Mouse (Mus musculus) liver, embryonic 11.5 days (tissue): ENCODE measurements around the gene Gm49333. TPM values are rescaled to one million over a fixed set of nuclear protein-coding genes. Genes with fewer than 3 reads are reported as not detected.
A peak's percentile ranks its signal among the peaks of the same experiment; 100 is the strongest.

Source experiments
- ATAC-seq: fragments of 200-750 bp; cut with Nextera tagmentation; replicated peaks from 2 replicates; pipeline ENCODE4 v1.8.0; 2017; ENCODE audit warnings: moderate number of reproducible peaks, mild to moderate bottlenecking, moderate TSS enrichment, moderate library complexity; ENCODE audit not compliant: low FRiP score
- DNase-seq: peaks from one replicate; pipeline ENCODE4 v3.0.0-alpha.2; 2017; ENCODE audit warnings: low spot score
- H3K27ac ChIP-seq: fragments of 300-500 bp; sonication (generic); 2 replicates; pipeline ENCODE4 v1.5.1; 2014; ENCODE audit warnings: mild to moderate bottlenecking, low read depth, low read length, control low read depth
- H3K27me3 ChIP-seq: fragments of 300-500 bp; sonication (generic); replicated peaks from 2 replicates; pipeline ENCODE4 v1.6.1; 2014; ENCODE audit warnings: low read length, mixed read lengths; ENCODE audit not compliant: control insufficient read depth, insufficient read depth
- H3K36me3 ChIP-seq: fragments of 300-500 bp; sonication (generic); 2 replicates; pipeline ENCODE4 v1.6.1; 2014; ENCODE audit warnings: mild to moderate bottlenecking, low read length, moderate library complexity, mixed read lengths; ENCODE audit not compliant: control insufficient read depth, insufficient read depth
- H3K4me1 ChIP-seq: fragments of 300-500 bp; sonication (generic); replicated peaks from 2 replicates; pipeline ENCODE4 v1.6.1; 2014; ENCODE audit warnings: low read length, mixed read lengths; ENCODE audit not compliant: control insufficient read depth, insufficient read depth
- H3K4me2 ChIP-seq: fragments of 300-500 bp; sonication (generic); 2 replicates; pipeline ENCODE4 v1.6.1; 2014; ENCODE audit warnings: mild to moderate bottlenecking, control low read depth, moderate library complexity
- H3K4me3 ChIP-seq: fragments of 300-500 bp; sonication (generic); 2 replicates; pipeline ENCODE4 v1.5.1; 2014; ENCODE audit warnings: low read depth, low read length, control low read depth
- H3K9ac ChIP-seq: fragments of 300-500 bp; sonication (generic); 2 replicates; pipeline ENCODE4 v1.6.1; 2014; ENCODE audit warnings: low read depth, low read length, control low read depth
- H3K9me3 ChIP-seq: fragments of 300-500 bp; sonication (generic); 2 replicates; pipeline ENCODE4 v1.6.1; 2016; ENCODE audit warnings: low read length, inconsistent platforms, mixed read lengths; ENCODE audit not compliant: control insufficient read depth
- WGBS: fragments of 180-500 bp; shearing (Covaris S2); extraction: QIAGEN DNeasy Blood & Tissue Kit; methylation state at CpG from one replicate; pipeline ENCODE4 v1.1.7; 2014; 5-methylcytosine and 5-hydroxymethylcytosine counted together
- polyA plus RNA-seq: library from polyadenylated mRNA; unstranded; fragments of >200 nt; fragmentation: Nextera tagmentation; extraction: Ambion mirVana; gene quantifications from 2 replicates; pipeline ENCODE4 v1.2.1, GENCODE M21; 2014

Gene Gm49333
- polyA plus RNA-seq = 0.05 TPM in 1 of 2 replicates, not detected in the other

DNA sequence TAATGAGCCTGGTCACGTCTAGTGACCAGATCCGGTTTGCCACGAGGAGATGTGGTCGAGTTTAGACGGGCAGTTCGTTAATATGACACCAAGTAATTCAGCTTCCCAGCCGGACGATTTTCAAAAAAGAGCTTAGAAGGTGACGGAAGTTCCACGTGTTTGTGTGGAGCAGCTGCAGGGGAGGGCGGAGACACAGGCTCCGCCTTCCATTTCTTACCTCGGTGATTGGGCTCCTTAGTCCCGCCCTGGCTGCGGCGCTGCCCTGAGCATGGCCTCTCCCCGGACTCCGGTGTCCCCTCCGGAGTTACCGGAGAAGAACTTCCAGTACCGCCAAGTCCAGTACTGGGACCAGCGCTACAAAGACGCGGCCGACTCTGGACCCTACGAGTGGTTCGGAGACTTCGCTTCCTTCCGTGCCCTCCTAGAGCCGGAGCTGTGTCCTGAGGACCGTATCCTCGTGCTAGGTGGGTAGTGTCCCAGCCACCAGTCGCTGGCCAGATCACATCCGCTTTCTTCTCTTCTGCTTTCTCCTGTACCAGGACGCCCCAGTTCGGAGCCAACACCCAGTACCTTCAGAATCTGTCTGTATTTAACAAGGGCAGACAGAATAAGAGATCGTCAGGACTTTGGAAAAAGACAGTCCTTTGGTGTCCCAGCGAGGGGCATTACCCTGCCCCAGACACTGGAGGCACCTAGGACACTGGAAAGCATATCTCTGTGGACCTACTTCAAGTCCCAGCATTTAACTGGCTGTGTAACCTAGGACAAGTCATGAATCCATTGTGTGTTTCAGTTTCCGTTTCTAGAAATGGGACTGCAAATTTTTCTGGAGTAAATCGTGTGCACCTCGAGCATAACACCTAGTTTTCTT is at the start of gene Gm49333, which contains the start of the genes Eef1akmt4 and Alg3:
Gene Gm49333 (plus strand): TSS at position 254 of the 871 bp plus-strand sequence.
Gene Eef1akmt4 (plus strand): TSS at position 237 of the 871 bp plus-strand sequence.
Gene Alg3 (minus strand): TSS at position 379 of the 871 bp plus-strand sequence.
- Histone ChIP-seq H3K9ac (peak within 1 kb of the TSS; percentile 80), H3K4me3 (peak within 1 kb of the TSS; percentile 75), H3K27me3 (no peaks in the 10 kb centered on the region), H3K27ac (peak within 1 kb of the TSS; percentile 70), H3K4me2 (peak within 1 kb of the TSS; percentile 88), H3K4me1 (peaks cover 12% of the 10 kb centered on the region), H3K9me3 (no peaks in the 10 kb centered on the region), H3K36me3 (peaks cover 5% of the 10 kb centered on the region)
- ATAC-seq = peak; percentile 98
- DNase-seq = peak; percentile 90
- WGBS = 2% methylated on average over 41 of the region's 41 CpGs

DNA sequence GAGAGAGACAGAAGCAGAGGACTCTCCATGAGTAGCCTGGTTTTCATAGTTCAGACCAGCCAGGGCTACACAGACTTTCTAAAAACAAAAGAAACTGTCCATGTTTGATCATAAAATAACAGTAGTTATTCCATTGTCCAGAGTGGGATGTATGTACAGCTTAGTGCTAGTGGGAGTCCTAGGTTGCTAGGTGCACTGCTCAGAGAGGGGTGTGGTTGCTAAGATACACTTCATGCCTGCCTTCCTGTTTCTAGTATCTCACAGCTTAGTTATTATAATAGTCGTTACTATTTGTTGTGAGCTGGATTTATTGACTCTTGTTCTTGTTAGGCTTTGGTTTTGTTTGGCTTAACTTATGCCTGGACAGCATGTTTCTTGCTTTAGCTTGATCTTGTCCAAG is 46.3 kb upstream of the Gm49333 start:
- Histone ChIP-seq H3K36me3 (peaks cover 26% of the 10 kb centered on the region), H3K4me3 (no peak overlapping the region), H3K9me3 (no peaks in the 10 kb centered on the region), H3K27me3 (no peaks in the 10 kb centered on the region), H3K27ac (no peak overlapping the region), H3K4me1 (no peaks in the 10 kb centered on the region), H3K9ac (no peak overlapping the region), H3K4me2 (no peak overlapping the region)
- ATAC-seq (no peak), DNase-seq (no peak)
- 74% methylated on average over 1 of the region's 1 CpGs for WGBS

DNA sequence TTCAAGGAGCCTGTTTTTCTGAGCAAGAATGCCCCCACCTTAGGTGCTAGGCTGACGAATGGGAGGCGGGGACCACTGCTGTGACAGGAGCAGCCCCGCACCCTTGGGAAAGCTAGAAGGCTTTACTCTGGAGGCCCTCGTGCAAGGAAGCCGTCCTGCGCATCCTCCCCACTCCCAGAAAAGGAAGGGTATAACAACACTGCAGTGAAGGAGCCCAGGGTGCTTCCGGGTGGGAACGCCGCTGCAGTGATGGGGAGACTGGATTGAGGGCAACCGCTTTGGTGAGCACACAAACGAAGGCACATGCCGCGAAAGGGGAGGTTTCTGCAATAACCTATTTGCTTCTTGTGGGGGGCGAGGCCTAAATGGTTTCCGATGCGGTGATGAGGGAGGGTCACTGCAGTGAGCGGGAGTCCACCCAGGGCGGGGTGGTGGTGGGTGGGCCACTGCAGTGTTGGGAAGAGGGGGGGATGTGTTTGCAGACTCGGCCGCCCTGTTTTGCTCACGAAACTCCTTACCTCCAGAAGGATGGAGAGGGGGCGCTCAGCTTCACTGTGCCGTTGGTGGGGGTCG is 22.0 kb upstream of the Gm49333 start, which contains the start of gene Vwa5b2:
Gene Vwa5b2 (plus strand): TSS at position 106 of the 573 bp plus-strand sequence.
- WGBS = 2% methylated on average over 24 of the region's 24 CpGs
- DNase-seq = no peak
- H3K9ac ChIP-seq = no peak within 1 kb of the TSS

DNA sequence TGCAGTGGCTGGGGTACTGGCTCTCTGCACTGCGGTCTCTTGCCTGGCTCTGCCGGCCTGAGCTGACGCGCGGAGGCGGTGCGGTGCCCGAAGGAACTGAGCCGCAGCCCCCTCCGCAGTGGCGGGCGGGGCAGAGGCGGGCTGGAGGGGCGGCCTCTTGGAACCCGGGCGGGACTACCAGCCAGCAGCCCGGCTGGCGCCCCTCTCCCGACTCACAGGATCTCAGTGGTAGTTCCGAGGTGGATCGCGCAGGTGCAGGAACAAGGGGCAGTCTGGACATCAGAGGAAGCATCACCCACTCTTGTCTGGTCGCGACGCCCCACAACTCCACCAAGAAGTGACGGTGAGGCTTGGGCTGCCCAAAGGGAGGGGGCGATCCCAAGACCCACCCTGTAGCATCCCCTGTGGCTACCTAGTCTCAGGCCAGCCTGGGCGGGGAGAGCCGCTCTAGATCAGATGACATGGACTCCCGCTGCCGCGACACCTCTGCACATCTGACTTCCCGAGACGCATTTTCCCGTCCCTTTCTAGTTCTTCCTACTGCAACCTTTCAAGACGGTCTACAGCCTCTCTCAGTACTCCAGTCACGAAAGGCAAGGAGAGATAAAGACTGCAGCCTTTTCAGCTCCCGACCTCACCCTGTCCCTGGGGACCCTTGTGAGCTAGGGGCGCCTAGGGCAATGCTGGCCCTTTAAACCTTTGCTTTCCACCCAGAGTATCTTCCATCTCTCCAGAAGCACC is 21.3 kb upstream of the Gm49333 start:
- H3K4me3 ChIP-seq = peak overlapping the region; percentile 52
- peak; percentile 55 for DNase-seq
- peak; percentile 36 for ATAC-seq
- no peaks in the 10 kb centered on the region for H3K9me3 ChIP-seq
- H3K4me2 ChIP-seq = peak overlapping the region; percentile 90
- WGBS = under 1% methylated on average over 39 of the region's 39 CpGs
- H3K27ac ChIP-seq = no peak overlapping the region
- peaks cover 72% of the 10 kb centered on the region for H3K27me3 ChIP-seq
- no peaks in the 10 kb centered on the region for H3K36me3 ChIP-seq
- peaks cover 30% of the 10 kb centered on the region for H3K4me1 ChIP-seq
- H3K9ac ChIP-seq = no peak overlapping the region

More for the DNA sequence above, 22.0 kb upstream of the Gm49333 start, which contains the start of gene Vwa5b2:
- no peak; the same call in 1 of the 2 replicates for ATAC-seq
- peak within 1 kb of the TSS; percentile 90 for H3K4me2 ChIP-seq
- H3K4me1 ChIP-seq = peaks cover 24% of the 10 kb centered on the region
- H3K9me3 ChIP-seq = no peaks in the 10 kb centered on the region
- no peaks in the 10 kb centered on the region for H3K36me3 ChIP-seq
- H3K4me3 ChIP-seq = peak within 1 kb of the TSS; percentile 52
- peaks cover 70% of the 10 kb centered on the region for H3K27me3 ChIP-seq
- no peak within 1 kb of the TSS for H3K27ac ChIP-seq

DNA sequence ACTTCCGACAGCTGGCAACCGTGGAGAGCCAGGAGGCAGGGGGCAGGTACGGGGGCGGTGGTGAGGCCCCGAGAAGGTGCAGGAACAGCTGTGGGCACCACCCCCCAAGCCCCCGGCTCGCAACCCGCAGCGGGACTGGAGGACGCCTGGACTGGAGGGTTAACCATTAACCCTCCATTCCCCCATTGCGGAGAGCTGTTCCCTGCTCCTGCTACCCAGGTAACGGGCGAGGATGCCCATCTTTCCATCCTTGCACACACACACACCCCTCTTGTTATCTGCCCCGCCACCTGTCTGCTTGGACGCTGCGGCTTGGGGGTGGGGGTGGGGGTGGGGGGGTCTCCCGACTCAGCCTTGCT is 20.8 kb upstream of the Gm49333 start:
- WGBS = 3% methylated on average over 17 of the region's 17 CpGs
- no peak overlapping the region for H3K27ac ChIP-seq
- peaks cover 72% of the 10 kb centered on the region for H3K27me3 ChIP-seq
- peaks cover 35% of the 10 kb centered on the region for H3K4me1 ChIP-seq
- DNase-seq (no peak), ATAC-seq (no peak)
- no peaks in the 10 kb centered on the region for H3K36me3 ChIP-seq
- H3K4me2 ChIP-seq = peak overlapping the region; percentile 90
- H3K9ac ChIP-seq = no peak overlapping the region
- H3K9me3 ChIP-seq = no peaks in the 10 kb centered on the region
- H3K4me3 ChIP-seq = peak overlapping the region; percentile 52

DNA sequence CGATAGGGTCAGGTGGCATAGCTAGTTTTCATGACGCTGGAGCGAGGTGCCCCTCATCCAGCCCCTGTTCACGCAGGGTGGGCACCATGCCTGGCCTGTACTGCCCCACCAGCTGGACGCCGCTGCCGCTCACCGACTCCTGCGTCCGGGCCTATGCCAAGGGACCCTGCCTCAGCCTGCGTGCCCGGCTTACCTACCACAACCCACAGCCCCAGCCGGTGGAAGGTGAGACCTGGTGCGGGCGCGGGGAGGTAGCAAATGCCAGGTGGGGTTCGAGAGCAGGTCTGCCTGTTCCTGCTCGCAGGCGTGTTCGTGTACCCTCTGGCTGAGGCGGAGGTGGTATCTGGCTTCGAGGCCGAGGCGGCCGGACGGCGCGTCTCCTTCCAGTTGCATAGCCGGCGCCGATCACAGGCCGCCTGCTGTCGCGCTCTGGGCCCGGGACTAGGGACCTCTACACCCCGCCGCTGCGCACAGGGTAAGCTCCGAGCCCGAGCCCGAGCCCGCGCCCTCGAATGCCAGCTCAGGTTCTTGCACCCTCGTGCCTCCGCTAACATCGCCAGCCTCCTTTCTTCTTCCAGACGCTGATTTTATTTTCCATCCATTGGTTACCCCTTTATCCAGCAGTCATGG is 20.2 kb upstream of the Gm49333 start:
- Histone ChIP-seq H3K9ac (no peak overlapping the region), H3K27me3 (peaks cover 71% of the 10 kb centered on the region), H3K4me3 (peak overlapping the region; percentile 52), H3K9me3 (no peaks in the 10 kb centered on the region), H3K4me2 (peak overlapping the region; percentile 90), H3K27ac (no peak overlapping the region), H3K36me3 (no peaks in the 10 kb centered on the region), H3K4me1 (peaks cover 41% of the 10 kb centered on the region)
- WGBS = 6% methylated on average over 48 of the region's 48 CpGs
- no peak for DNase-seq
- ATAC-seq = no peak

DNA sequence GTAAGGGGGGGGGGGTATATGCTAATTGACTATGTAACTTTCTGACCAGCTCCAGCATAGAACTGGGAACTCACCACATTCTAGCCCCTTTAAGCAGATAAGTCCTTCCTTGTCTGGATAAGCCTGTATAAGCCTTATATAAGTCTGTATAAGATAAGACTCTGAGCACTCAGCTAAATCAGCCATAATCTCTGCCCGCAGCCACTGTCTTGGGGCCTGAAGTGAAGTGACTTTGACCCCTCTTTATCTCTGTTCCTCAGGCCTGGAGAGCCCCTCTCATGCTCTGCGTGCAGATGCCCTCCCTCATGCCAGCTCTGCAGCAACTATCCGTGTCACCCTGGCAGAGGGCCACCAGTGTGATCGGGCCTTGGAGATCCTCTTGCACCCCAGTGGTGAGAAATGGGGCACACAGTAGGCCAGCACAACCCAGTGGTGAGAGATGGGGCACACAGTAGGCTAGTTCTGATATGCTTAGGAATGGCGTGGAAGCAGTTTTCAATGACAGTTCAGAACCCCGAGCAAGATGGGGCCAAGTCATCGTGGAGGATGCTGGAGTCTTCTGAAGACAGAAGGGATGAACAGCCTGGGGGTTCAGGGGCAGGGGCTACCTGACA is 16.2 kb upstream of the Gm49333 start:
- Histone ChIP-seq H3K27ac (no peak overlapping the region), H3K4me1 (peaks cover 36% of the 10 kb centered on the region), H3K9me3 (no peaks in the 10 kb centered on the region), H3K9ac (no peak overlapping the region), H3K4me3 (no peak overlapping the region), H3K27me3 (peaks cover 44% of the 10 kb centered on the region), H3K4me2 (peak overlapping the region; percentile 27), H3K36me3 (no peaks in the 10 kb centered on the region)
- 50% methylated on average over 7 of the region's 7 CpGs for WGBS
- DNase-seq (no peak), ATAC-seq (peak; percentile 94)

DNA sequence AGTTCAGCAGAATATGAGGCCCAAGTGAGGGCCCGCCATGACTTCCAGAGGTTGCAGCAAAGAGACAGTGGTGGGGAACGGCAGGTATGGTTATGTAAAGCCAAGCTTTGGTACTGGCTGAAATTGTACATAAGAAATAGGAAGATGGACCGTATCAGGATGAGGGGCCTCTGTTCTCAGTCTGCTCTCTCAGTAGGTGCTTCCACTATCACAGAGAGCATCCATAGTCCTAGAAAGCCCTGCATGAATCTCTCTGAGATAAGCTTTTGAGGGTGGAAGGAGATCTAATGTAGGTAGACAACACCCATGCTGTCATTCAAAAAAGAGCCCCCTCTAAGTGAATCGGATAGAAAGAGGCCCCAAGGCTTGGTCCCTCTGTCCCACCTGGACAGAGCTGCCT is 15.7 kb upstream of the Gm49333 start:
- WGBS = 66% methylated on average over 4 of the region's 4 CpGs
- peak; percentile 52 for ATAC-seq

More for the DNA sequence above, 15.7 kb upstream of the Gm49333 start:
- Histone ChIP-seq H3K27me3 (peaks cover 38% of the 10 kb centered on the region), H3K9me3 (no peaks in the 10 kb centered on the region), H3K9ac (no peak overlapping the region), H3K4me2 (peak overlapping the region; percentile 27), H3K4me1 (peaks cover 31% of the 10 kb centered on the region), H3K4me3 (no peak overlapping the region), H3K36me3 (no peaks in the 10 kb centered on the region), H3K27ac (no peak overlapping the region)
- no peak for DNase-seq
